Comparison of ENCODE assay signal across 10 mouse cellular contexts in the genomic region with DNA sequence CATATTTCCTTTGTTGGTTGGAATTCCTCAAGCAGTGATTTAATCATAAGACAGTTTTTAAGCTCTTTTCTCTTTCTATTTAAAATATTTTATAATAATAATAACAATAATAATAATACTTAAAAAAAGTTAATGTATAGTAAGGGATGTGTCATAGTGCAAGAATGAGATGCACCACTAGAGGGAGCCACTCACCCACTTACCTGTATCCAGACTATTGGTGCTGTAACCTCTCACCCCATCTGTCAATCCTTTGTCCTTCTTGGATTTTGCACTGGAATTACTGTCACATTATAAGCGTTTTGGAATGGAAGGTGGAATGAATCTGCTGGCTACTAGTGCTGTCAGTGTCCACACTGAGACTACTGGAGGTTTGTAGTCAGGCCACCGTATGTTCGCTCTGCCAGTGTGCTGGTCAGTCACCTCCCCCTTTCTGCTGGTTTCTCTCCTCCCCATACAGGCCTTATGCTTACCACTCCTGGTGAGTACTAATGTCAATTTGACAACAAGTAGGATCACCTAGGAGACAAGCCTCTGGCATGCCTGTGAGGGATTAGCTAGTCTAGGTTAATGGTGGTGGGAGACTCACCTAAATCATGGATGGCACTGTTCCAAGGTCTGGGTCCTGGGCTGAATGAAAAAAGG. TPM values are rescaled to one million over a fixed set of nuclear protein-coding genes. Genes with fewer than 3 reads are reported as not detected.
A peak's percentile ranks its signal among the peaks of the same experiment; 100 is the strongest.
DNase-seq lines count a peak whose midpoint lies in the region; ATAC-seq and TF ChIP-seq lines count a peak whose summit lies in the region.
"Had no signal": no experiment of that assay in that cellular context is flagged by ENCODE, and none has a peak within 500 bp of the region (broad histone marks: within the 10 kb centered on the region; RNA-seq: fewer than 3 reads in every experiment).

No protein-coding gene starts in this region.

- no peak overlapping the region for H3K27ac ChIP-seq in limb, embryonic 14.5 days (replicated peaks; ENCODE audit: low read depth, low read length)
- no peak overlapping the region for H3K27ac ChIP-seq in neural tube, embryonic 13.5 days (replicated peaks)
- H3K27ac ChIP-seq: macrophage had no signal

- TF ChIP-seq POLR2A in limb, embryonic 14.5 days (IDR thresholded peaks at IDR 0.05; ENCODE audit: borderline replicate concordance, extremely low read depth, insufficient read depth, insufficient read length): no peak

- no peak overlapping the region for H3K9ac ChIP-seq in limb, embryonic 14.5 days (ENCODE audit: low read depth, low read length, severe bottlenecking)
- H3K9ac ChIP-seq in neural tube, embryonic 13.5 days: no peak overlapping the region

- H3K4me2 ChIP-seq in limb, embryonic 14.5 days (replicated peaks; ENCODE audit: low read depth, low read length, severe bottlenecking): no peak overlapping the region
- no peak overlapping the region for H3K4me2 ChIP-seq in neural tube, embryonic 13.5 days

- no peak overlapping the region for H3K4me3 ChIP-seq in limb, embryonic 14.5 days (replicated peaks; ENCODE audit: low read length)
- no peak overlapping the region for H3K4me3 ChIP-seq in neural tube, embryonic 13.5 days

- peak; percentile 30 to 60 for DNase-seq in left cerebral cortex, adult 18-20 months (ENCODE audit: low spot score in 2 of 2)
- DNase-seq in left cerebral cortex, adult 11 months (ENCODE audit: low spot score): no peak
- DNase-seq in NIH3T3 (ENCODE audit: low read depth): peak; percentile 77
- peak; percentile 54 for DNase-seq in embryo, embryonic 9.5 days (ENCODE audit: extremely low spot score)
- peak; percentile 20 for DNase-seq in hindlimb bud, embryonic 11.5 days (ENCODE audit: extremely low spot score, low read depth, low spot score)
- DNase-seq in limb, embryonic 14.5 days (ENCODE audit: low spot score): peak; percentile 50
- no peak for DNase-seq in heart, adult 11 months

- no peaks in the 10 kb centered on the region for H3K36me3 ChIP-seq in limb, embryonic 14.5 days (ENCODE audit: control insufficient read depth, insufficient read depth, low read length)
- no peaks in the 10 kb centered on the region for H3K36me3 ChIP-seq in neural tube, embryonic 13.5 days

- no peak for ATAC-seq in limb, embryonic 14.5 days (ENCODE audit: low FRiP score, low read depth)
- 0 out of 2 replicates have a peak, but pooled peaks have one; percentile 59 for ATAC-seq in neural tube, embryonic 13.5 days (ENCODE audit: low read depth)

- no peaks in the 10 kb centered on the region for H3K4me1 ChIP-seq in limb, embryonic 14.5 days (ENCODE audit: control insufficient read depth, insufficient read depth, low read length)
- H3K4me1 ChIP-seq in neural tube, embryonic 13.5 days (replicated peaks): no peaks in the 10 kb centered on the region

- no peaks in the 10 kb centered on the region; the same call in 1 of the 2 replicates for H3K9me3 ChIP-seq in limb, embryonic 14.5 days (ENCODE audit: control insufficient read depth, low read length)
- no peaks in the 10 kb centered on the region for H3K9me3 ChIP-seq in neural tube, embryonic 13.5 days

- WGBS in limb, embryonic 14.5 days: 57% methylated on average over 3 of the region's 3 CpGs
- 59% methylated on average over 3 of the region's 3 CpGs for WGBS in neural tube, embryonic 13.5 days

- H3K27me3 ChIP-seq in limb, embryonic 14.5 days (ENCODE audit: control insufficient read depth, insufficient read depth, low read length): no peaks in the 10 kb centered on the region
- H3K27me3 ChIP-seq in neural tube, embryonic 13.5 days: no peaks in the 10 kb centered on the region

RNA-seq across cellular contexts. Expression of a gene that starts 13.6 kb away (rescaled TPM):
- total RNA-seq in left cerebral cortex, adult 18-20 months (2021): not detected
- 0.01 TPM in 1 of 2 replicates, not detected in the other for polyA plus RNA-seq in limb, embryonic 14.5 days (2012; rRNA removed)
- polyA plus RNA-seq in limb, embryonic 14.5 days (2014; fragmentation: Nextera tagmentation; extraction: Ambion mirVana): not detected in 2 replicates
- not detected in 2 replicates for polyA plus RNA-seq in neural tube, embryonic 13.5 days (2015; fragmentation: Nextera tagmentation; extraction: Ambion mirVana)
- polyA plus RNA-seq: frontal cortex, adult 2 months; macrophage had no signal

RNA-seq across cellular contexts. Expression of a gene that starts 15.5 kb away (rescaled TPM):
- total RNA-seq in left cerebral cortex, adult 18-20 months (2021): not detected
- polyA plus RNA-seq in limb, embryonic 14.5 days (2012; rRNA removed): not detected in 2 replicates
- not detected in 2 replicates for polyA plus RNA-seq in limb, embryonic 14.5 days (2014; fragmentation: Nextera tagmentation; extraction: Ambion mirVana)
- polyA plus RNA-seq in neural tube, embryonic 13.5 days (2015; fragmentation: Nextera tagmentation; extraction: Ambion mirVana): not detected in 2 replicates
- polyA plus RNA-seq: frontal cortex, adult 2 months; macrophage had no signal

RNA-seq across cellular contexts. Expression of a gene that starts 23.7 kb away (rescaled TPM):
- not detected for total RNA-seq in left cerebral cortex, adult 18-20 months (2021)
- polyA plus RNA-seq in limb, embryonic 14.5 days (2012; rRNA removed): not detected in 2 replicates
- polyA plus RNA-seq in limb, embryonic 14.5 days (2014; fragmentation: Nextera tagmentation; extraction: Ambion mirVana): not detected in 2 replicates
- not detected in 2 replicates for polyA plus RNA-seq in neural tube, embryonic 13.5 days (2015; fragmentation: Nextera tagmentation; extraction: Ambion mirVana)
- polyA plus RNA-seq: frontal cortex, adult 2 months; macrophage had no signal

RNA-seq across cellular contexts. Expression of a gene that starts 36.9 kb away (rescaled TPM):
- not detected for total RNA-seq in left cerebral cortex, adult 18-20 months (2021)
- polyA plus RNA-seq in limb, embryonic 14.5 days (2012; rRNA removed): not detected in 2 replicates
- polyA plus RNA-seq in limb, embryonic 14.5 days (2014; fragmentation: Nextera tagmentation; extraction: Ambion mirVana): not detected in 2 replicates
- polyA plus RNA-seq in neural tube, embryonic 13.5 days (2015; fragmentation: Nextera tagmentation; extraction: Ambion mirVana): not detected in 2 replicates
- polyA plus RNA-seq: frontal cortex, adult 2 months; macrophage had no signal

RNA-seq across cellular contexts. Expression of a gene that starts 42.6 kb away (rescaled TPM):
- not detected for total RNA-seq in left cerebral cortex, adult 18-20 months (2021)
- 0.03 TPM in 1 of 2 replicates, not detected in the other for polyA plus RNA-seq in limb, embryonic 14.5 days (2012; rRNA removed)
- polyA plus RNA-seq in limb, embryonic 14.5 days (2014; fragmentation: Nextera tagmentation; extraction: Ambion mirVana): not detected in 2 replicates
- not detected in 2 replicates for polyA plus RNA-seq in neural tube, embryonic 13.5 days (2015; fragmentation: Nextera tagmentation; extraction: Ambion mirVana)
- polyA plus RNA-seq: frontal cortex, adult 2 months; macrophage had no signal

Comparison
In these comparisons a context has a peak if more than half of its experiments do, and no peak if none do; other contexts are left out.
1. DNase-seq: peak in left cerebral cortex, adult 18-20 months (2 of 2), NIH3T3 (single experiment), embryo, embryonic 9.5 days (single experiment), hindlimb bud, embryonic 11.5 days (single experiment) and limb, embryonic 14.5 days (single experiment); none in left cerebral cortex, adult 11 months (single experiment) and heart, adult 11 months (single experiment).